Mouse (Mus musculus): ENCODE results near the gene Litaf.

DNA sequence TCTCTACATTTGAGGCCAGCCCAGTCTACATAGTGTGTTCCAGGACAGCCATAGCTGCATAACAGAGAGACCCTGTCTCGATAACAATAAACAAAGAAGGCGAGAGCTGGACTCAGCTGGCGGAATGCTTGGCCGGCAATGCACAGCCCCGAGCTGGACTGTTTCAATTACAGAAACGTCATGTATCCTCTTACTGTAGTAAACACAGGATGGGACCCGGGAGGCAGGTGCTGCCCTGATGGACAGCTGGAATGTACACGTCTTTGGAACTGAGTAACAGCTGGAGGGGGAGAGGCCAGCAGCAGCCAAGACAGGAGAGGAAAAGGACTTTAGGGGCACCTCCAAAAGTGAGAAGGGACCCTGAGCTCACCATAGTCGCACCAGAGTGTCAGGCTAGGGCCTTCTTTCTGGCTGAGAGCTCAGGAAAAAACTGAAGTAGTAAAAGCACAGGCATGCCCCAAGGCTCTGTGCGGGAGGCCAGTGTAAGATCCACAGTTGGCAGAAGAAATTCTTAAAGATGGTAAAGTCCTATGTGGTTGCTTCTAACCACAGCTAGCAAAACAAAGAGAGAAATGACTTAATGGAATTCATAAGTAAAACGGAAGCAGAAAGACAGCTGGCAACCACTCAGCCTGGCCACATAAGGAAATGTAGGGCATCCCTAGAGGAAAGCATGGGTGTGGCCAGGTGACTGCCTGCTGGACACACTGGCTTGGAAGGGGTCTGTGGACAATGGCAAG lies 86.7 kb downstream of the Litaf start:
- TF ChIP-seq CTCF (IDR thresholded peaks at IDR 0.05) (no peak), EP300 (IDR thresholded peaks at IDR 0.05) (peak; percentile 28; the same call in 1 of the 2 replicates)
